Mouse (Mus musculus) bone marrow macrophage, adult 2 months (primary cell): ENCODE results near the gene C1s2. TPM values are rescaled to one million over a fixed set of nuclear protein-coding genes. Genes with fewer than 3 reads are reported as not detected.
"Not testable (repeated sequence)": the region's sequence is repeated elsewhere in the genome, so short reads cannot be mapped to it uniquely, and the experiment has no call there.

Source experiments
- H3K27ac ChIP-seq: 2 replicates; pipeline ENCODE4 v1.5.1; 2012; ENCODE audit warnings: low read depth, low read length; ENCODE audit not compliant: insufficient read depth
- H3K4me1 ChIP-seq: 2 replicates; pipeline ENCODE4 v1.6.1; 2012; ENCODE audit warnings: low read length; ENCODE audit not compliant: control insufficient read depth, insufficient read depth
- H3K4me3 ChIP-seq: 2 replicates; pipeline ENCODE4 v1.5.1; 2012; ENCODE audit warnings: mild to moderate bottlenecking, low read length, moderate library complexity; ENCODE audit not compliant: insufficient read depth
- CTCF ChIP-seq: IDR thresholded peaks from 2 replicates; pipeline ENCODE4 v1.5.1; 2012; ENCODE audit warnings: low read depth, mild to moderate bottlenecking, low read length, moderate library complexity
- POLR2A ChIP-seq: IDR thresholded peaks from 2 replicates; pipeline ENCODE4 v1.6.1; 2012; ENCODE audit warnings: mild to moderate bottlenecking, low read depth, low read length, borderline replicate concordance
- polyA plus RNA-seq: library from polyadenylated mRNA; stranded (reverse); fragments of >200 nt; gene quantifications from 2 replicates; pipeline ENCODE4 v1.2.4, GENCODE M21; 2012; ENCODE audit not compliant: missing spikeins, insufficient read depth, insufficient read length

The C1s2 gene
- polyA plus RNA-seq, 1 experiment = not detected

GRCm38 (mm10) chr6:124646394-124646793 lies 10.5 kb upstream of the C1s2 start:
- Histone ChIP-seq H3K4me1 (no peaks in the 10 kb centered on the region), H3K4me3 (no peak overlapping the region), H3K27ac (no peak overlapping the region)
- TF ChIP-seq CTCF (no peak), POLR2A (no peak)

- no peak overlapping the region for H3K27ac ChIP-seq
- no peak overlapping the region for H3K4me3 ChIP-seq
- H3K4me1 ChIP-seq = peaks cover 10% of the 10 kb centered on the region
- TF ChIP-seq CTCF = peak; percentile 66
- no peak for TF ChIP-seq POLR2A
Observed at GRCm38 (mm10) chr6:124640997-124641396, 5.1 kb upstream of the C1s2 start.

GRCm38 (mm10) chr6:124640041-124640440 lies 4.2 kb upstream of the C1s2 start:
- peaks cover 12% of the 10 kb centered on the region for H3K4me1 ChIP-seq

GRCm38 (mm10) chr6:124636858-124637460 lies 1.1 kb upstream of the C1s2 start:
- peaks cover 12% of the 10 kb centered on the region for H3K4me1 ChIP-seq

More at GRCm38 (mm10) chr6:124640041-124640440, 4.2 kb upstream of the C1s2 start:
- no peak overlapping the region for H3K27ac ChIP-seq
- no peak overlapping the region for H3K4me3 ChIP-seq
- TF ChIP-seq POLR2A (no peak), CTCF (no peak)

GRCm38 (mm10) chr6:124630763-124631162 lies 5.1 kb downstream of the C1s2 start:
- no peak for TF ChIP-seq CTCF
- no peak for TF ChIP-seq POLR2A
- peaks cover under 1% of the 10 kb centered on the region; the same call in 1 of the 2 replicates for H3K4me1 ChIP-seq
- H3K27ac ChIP-seq = no peak overlapping the region
- no peak overlapping the region for H3K4me3 ChIP-seq

More at GRCm38 (mm10) chr6:124636858-124637460, 1.1 kb upstream of the C1s2 start:
- not testable (repeated sequence) for H3K4me3 ChIP-seq
- H3K27ac ChIP-seq = peak overlapping the region; percentile 35; the same call in 1 of the 2 replicates

- H3K4me1 ChIP-seq, H3K4me3 ChIP-seq: not testable (repeated sequence)
Observed at GRCm38 (mm10) chr6:124626184-124626583, 9.7 kb downstream of the C1s2 start.

GRCm38 (mm10) chr6:124625612-124626011 lies 10.3 kb downstream of the C1s2 start:
- no peaks in the 10 kb centered on the region for H3K4me1 ChIP-seq
- H3K4me3 ChIP-seq = no peak overlapping the region
- no peak overlapping the region for H3K27ac ChIP-seq
- TF ChIP-seq POLR2A (no peak), CTCF (no peak)

More at GRCm38 (mm10) chr6:124626184-124626583, 9.7 kb downstream of the C1s2 start:
- not testable (repeated sequence) for H3K27ac ChIP-seq

- Histone ChIP-seq H3K27ac (no peak overlapping the region), H3K4me1 (no peaks in the 10 kb centered on the region)
- TF ChIP-seq POLR2A (no peak), CTCF (no peak)
Observed at GRCm38 (mm10) chr6:124602031-124602430, 33.9 kb downstream of the C1s2 start.

GRCm38 (mm10) chr6:124593121-124593520 lies 42.8 kb downstream of the C1s2 start:
- Histone ChIP-seq H3K27ac (no peak overlapping the region), H3K4me1 (peaks cover 2% of the 10 kb centered on the region; the same call in 1 of the 2 replicates), H3K4me3 (no peak overlapping the region)
- TF ChIP-seq POLR2A = no peak
- TF ChIP-seq CTCF = no peak

More at GRCm38 (mm10) chr6:124602031-124602430, 33.9 kb downstream of the C1s2 start:
- no peak overlapping the region for H3K4me3 ChIP-seq

GRCm38 (mm10) chr6:124592186-124592700 lies 43.6 kb downstream of the C1s2 start:
- H3K4me3 ChIP-seq = no peak overlapping the region
- peaks cover 2% of the 10 kb centered on the region; the same call in 1 of the 2 replicates for H3K4me1 ChIP-seq
- H3K27ac ChIP-seq = no peak overlapping the region
- TF ChIP-seq POLR2A (no peak), CTCF (no peak)

- no peak overlapping the region for H3K4me3 ChIP-seq
- no peak for TF ChIP-seq CTCF
- no peak for TF ChIP-seq POLR2A
- H3K27ac ChIP-seq = no peak overlapping the region
- H3K4me1 ChIP-seq = peaks cover 2% of the 10 kb centered on the region; the same call in 1 of the 2 replicates
Observed at GRCm38 (mm10) chr6:124588771-124589170, 47.1 kb downstream of the C1s2 start.
